Mouse (Mus musculus): Measurements from ENCODE around the gene Pax3. TPM values are rescaled to one million over a fixed set of nuclear protein-coding genes. Genes with fewer than 3 reads are reported as not detected.

Gene Pax3
- polyA plus RNA-seq (2011; ENCODE audit: insufficient read depth, insufficient read length, low replicate concordance, missing spikeins) = 6.6 and 7.7 TPM in 2 replicates

DNA sequence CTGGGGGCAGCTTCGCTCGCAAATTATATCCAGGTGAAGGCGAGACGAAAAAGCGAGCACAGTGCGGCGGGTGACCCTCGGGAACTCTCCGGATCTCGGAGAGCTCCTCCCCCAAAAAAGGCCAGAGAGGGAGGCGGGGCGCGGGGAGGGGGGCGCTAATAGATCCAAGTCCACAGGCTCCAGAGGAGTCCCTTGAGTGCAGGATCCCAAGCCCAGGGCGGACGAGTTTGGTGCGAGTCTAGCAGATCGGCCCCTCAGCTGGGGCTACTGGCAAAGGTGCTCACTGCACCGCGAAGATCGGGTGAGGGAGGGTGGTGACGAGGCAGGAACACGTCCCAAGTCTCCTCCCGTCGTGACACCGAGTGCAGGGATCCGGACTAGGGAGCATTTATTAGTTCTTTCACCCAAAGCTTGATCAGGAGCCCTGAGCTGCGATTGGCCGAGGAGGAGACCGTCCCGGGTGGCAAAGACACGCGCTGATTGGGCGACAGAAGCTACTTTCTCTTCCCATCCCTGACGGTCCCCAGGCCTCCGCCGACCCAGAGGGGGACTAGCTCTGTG lies at the start of gene Pax3:
Gene Pax3, minus strand, starts transcription at position 384 of the 561 bp plus-strand sequence.
- no peaks in the 10 kb centered on the region for H3K4me1 ChIP-seq (ENCODE audit: control insufficient read depth, insufficient read depth, low read length)
- TF ChIP-seq POLR2A (IDR thresholded peaks at IDR 0.05; ENCODE audit: borderline replicate concordance, control insufficient read depth, low read depth, low read length) (no peak), CTCF (IDR thresholded peaks at IDR 0.05; ENCODE audit: control insufficient read depth, insufficient read depth, low read length) (no peak)
- 2% methylated on average over 36 of the region's 37 CpGs for WGBS
- H3K27ac ChIP-seq (ENCODE audit: control insufficient read depth, insufficient read depth, low read depth, low read length, poor library complexity) = no peak within 1 kb of the TSS
- no peak within 1 kb of the TSS for H3K4me3 ChIP-seq (replicated peaks; ENCODE audit: control insufficient read depth, low read depth, low read length)

DNA sequence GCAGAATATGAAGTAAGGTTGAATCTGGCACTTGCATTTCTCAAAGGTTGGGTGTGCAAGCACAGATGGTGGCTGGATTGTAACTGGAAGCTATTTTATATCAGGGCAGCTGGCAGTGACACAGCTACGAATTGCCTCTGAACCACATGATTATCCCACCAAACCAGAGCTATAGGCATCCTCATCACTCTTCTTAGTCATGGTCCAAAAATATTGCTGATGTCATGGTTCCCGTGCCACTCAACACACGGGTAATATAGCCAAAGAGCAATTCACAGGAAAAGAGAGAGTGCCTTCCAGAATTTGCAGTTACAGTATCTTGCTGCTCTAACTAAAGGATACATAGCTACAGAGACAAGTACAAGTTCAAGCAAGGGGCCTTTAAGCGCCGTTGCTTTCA lies 37.4 kb upstream of the Pax3 start:
- TF ChIP-seq CTCF (IDR thresholded peaks at IDR 0.05; ENCODE audit: control insufficient read depth, insufficient read depth, low read length) (no peak), POLR2A (IDR thresholded peaks at IDR 0.05; ENCODE audit: borderline replicate concordance, control insufficient read depth, low read depth, low read length) (no peak)
- Histone ChIP-seq H3K4me1 (ENCODE audit: control insufficient read depth, insufficient read depth, low read length) (no peaks in the 10 kb centered on the region), H3K27ac (ENCODE audit: control insufficient read depth, insufficient read depth, low read depth, low read length, poor library complexity) (no peak overlapping the region), H3K4me3 (replicated peaks; ENCODE audit: control insufficient read depth, low read depth, low read length) (no peak overlapping the region)
- WGBS = 56% methylated on average over 5 of the region's 5 CpGs

DNA sequence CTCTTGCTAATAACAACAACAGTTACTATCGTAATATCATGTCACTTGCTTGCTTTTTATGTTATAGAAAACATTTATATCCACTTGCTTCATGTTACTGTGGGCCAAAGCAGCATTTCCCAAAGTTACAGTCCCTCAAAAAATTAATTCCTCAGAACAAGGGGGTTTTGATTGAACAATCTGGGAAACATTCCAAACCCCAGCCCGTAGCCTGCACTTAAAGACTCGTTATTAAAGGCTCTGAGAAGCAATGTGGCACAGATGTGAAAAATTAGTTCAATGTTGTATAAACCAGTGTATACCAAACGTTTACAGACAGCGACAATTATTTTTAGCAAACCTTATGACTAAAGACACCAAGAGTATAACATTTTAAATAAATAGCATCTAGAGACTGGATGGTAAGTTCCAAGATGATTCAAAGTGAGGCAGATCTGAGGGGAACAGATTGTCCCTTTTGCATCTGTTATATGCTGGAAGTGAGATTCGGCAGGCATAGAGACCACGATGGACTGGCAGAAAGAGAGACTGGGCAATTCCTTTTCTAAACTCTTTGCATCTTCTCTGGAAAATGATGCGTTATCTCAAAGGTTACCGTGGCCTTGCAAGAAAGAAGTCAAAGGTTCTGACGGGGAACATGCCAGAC lies 35.1 kb upstream of the Pax3 start:
- WGBS = 78% methylated on average over 10 of the region's 10 CpGs
- no peak overlapping the region for H3K4me3 ChIP-seq (replicated peaks; ENCODE audit: control insufficient read depth, low read depth, low read length)
- TF ChIP-seq CTCF (IDR thresholded peaks at IDR 0.05; ENCODE audit: control insufficient read depth, insufficient read depth, low read length) (no peak), POLR2A (IDR thresholded peaks at IDR 0.05; ENCODE audit: borderline replicate concordance, control insufficient read depth, low read depth, low read length) (no peak)
- no peaks in the 10 kb centered on the region for H3K4me1 ChIP-seq (ENCODE audit: control insufficient read depth, insufficient read depth, low read length)
- no peak overlapping the region for H3K27ac ChIP-seq (ENCODE audit: control insufficient read depth, insufficient read depth, low read depth, low read length, poor library complexity)

DNA sequence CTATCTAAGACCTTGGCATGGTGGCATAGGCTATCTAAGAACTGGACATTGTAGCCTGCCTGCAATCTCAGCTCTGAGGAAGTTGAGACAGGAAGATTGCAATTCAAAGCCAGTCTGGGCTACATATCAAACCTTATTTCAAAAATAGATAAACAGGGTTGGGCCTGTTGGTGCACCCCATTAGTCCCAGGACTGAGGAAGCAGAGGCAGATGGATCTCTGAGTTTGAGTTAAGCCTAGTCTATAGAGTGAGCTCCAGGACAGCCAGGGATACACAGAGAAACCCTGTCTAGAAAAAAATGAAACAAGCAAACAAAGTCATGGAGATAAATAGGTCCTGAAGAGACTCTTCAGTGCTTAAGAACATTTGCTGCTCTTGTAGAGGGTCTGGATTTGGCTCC lies 32.9 kb upstream of the Pax3 start:
- H3K27ac ChIP-seq (ENCODE audit: control insufficient read depth, insufficient read depth, low read depth, low read length, poor library complexity) = no peak overlapping the region
- no peaks in the 10 kb centered on the region for H3K4me1 ChIP-seq (ENCODE audit: control insufficient read depth, insufficient read depth, low read length)
- TF ChIP-seq CTCF (IDR thresholded peaks at IDR 0.05; ENCODE audit: control insufficient read depth, insufficient read depth, low read length) = no peak
- TF ChIP-seq POLR2A (IDR thresholded peaks at IDR 0.05; ENCODE audit: borderline replicate concordance, control insufficient read depth, low read depth, low read length) = no peak
- H3K4me3 ChIP-seq (replicated peaks; ENCODE audit: control insufficient read depth, low read depth, low read length) = no peak overlapping the region

DNA sequence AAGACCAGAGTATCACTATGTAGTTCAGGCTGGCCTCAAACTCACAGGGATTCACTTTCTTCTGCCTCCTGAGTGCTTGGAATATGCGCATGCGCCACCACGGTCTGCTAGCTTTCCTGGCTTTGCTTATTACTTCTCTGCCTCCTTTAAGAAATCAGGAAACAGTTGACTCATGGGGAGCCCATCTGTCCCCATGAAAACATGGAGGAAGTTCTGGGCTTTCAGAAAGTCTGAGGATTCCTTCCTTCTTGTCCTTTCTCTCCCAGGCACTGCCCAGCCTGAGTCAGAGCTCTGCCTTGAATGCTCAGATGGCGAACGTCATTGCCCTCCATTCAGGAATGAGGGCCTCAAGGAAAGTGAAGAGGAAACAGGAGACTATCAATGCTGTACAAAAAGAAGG lies 31.8 kb upstream of the Pax3 start:
- H3K4me3 ChIP-seq (replicated peaks; ENCODE audit: control insufficient read depth, low read depth, low read length) = no peak overlapping the region
- no peaks in the 10 kb centered on the region for H3K4me1 ChIP-seq (ENCODE audit: control insufficient read depth, insufficient read depth, low read length)
- no peak overlapping the region for H3K27ac ChIP-seq (ENCODE audit: control insufficient read depth, insufficient read depth, low read depth, low read length, poor library complexity)
- WGBS = 69% methylated on average over 5 of the region's 5 CpGs
- TF ChIP-seq POLR2A (IDR thresholded peaks at IDR 0.05; ENCODE audit: borderline replicate concordance, control insufficient read depth, low read depth, low read length) = no peak
- TF ChIP-seq CTCF (IDR thresholded peaks at IDR 0.05; ENCODE audit: control insufficient read depth, insufficient read depth, low read length) = no peak

DNA sequence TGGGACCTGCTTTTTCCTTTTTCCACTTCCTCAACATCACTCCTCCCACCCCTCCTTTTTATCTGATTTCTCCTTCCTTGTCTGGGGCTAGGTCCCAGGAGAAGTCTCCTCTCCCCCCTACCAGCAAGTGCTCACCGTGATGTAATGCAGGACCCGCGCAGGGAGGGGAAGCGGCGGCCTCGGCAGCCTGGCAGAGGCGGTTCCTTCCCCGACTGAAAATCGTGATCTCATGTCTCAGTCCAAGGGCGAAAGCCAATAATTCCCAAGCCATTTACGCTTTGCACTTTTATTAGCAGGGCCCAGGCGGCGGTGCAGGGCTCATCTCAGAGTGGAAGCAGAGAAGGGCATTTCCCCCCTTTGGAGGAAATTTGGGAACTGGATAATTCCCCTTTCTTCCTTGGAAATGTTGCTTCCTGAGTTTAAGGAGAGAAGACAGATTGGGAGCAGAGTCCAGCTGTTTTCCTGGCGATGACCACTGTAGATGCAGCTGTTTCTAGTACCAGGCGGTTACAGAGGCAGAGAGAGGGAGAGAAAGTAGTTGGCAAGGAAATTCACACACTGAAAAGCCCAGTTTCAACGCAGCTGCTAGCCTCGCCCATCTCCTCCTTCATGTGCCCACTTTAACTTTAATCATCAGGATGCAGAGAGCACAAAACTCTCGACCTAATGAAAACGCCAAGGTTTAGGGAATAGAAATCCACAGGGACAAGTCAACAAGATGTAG lies 21.3 kb upstream of the Pax3 start:
- Histone ChIP-seq H3K4me3 (replicated peaks; ENCODE audit: control insufficient read depth, low read depth, low read length) (no peak overlapping the region), H3K27ac (ENCODE audit: control insufficient read depth, insufficient read depth, low read depth, low read length, poor library complexity) (no peak overlapping the region), H3K4me1 (ENCODE audit: control insufficient read depth, insufficient read depth, low read length) (no peaks in the 10 kb centered on the region)
- 5% methylated on average over 19 of the region's 19 CpGs for WGBS
- TF ChIP-seq POLR2A (IDR thresholded peaks at IDR 0.05; ENCODE audit: borderline replicate concordance, control insufficient read depth, low read depth, low read length) (no peak), CTCF (IDR thresholded peaks at IDR 0.05; ENCODE audit: control insufficient read depth, insufficient read depth, low read length) (no peak)

DNA sequence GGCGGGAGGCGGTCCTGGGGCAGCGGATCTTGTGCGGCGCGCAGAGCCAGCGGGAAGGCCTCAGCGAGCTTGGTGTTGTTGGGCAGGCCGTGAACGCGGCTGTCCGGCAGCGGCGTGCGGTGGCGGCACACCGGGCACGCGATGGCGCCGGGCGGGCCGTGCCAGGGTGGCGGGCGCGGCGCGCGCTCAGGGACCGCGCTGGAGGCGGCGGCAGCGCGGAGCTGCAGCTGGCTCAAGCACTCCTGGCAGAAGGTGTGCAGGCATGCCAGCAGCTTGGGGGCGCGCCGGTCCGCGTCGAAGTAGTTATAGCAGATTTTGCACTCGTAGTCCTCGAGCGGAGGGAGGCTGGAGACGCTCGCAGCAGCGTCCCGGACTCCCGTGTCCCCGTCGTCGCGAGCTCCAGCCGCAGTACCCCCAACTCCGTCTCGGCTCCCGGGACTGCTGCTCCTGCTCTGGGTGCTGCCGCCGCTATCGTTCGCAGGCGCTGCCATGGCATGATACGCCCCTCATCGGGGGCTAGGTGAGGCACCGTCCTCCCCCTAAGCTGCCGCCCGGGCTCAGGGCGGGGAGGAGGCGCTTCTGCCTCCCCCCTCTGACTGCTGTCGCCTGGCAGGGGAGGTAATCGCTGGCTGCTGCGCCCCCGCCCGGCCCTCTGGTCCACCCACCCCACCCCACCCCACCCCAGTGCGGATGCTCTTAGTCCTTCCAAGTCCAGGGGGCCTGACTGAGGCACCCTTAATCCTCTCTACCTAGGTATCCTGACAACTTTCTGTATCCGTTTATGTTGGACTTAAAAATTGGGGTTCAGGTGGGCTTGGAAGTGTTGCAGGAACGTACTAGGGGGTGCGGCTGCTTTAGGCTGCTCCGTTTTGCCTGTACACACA lies 20.5 kb upstream of the Pax3 start:
- WGBS = 4% methylated on average over 79 of the region's 79 CpGs
- no peak overlapping the region for H3K27ac ChIP-seq (ENCODE audit: control insufficient read depth, insufficient read depth, low read depth, low read length, poor library complexity)
- no peak overlapping the region for H3K4me3 ChIP-seq (replicated peaks; ENCODE audit: control insufficient read depth, low read depth, low read length)
- TF ChIP-seq CTCF (IDR thresholded peaks at IDR 0.05; ENCODE audit: control insufficient read depth, insufficient read depth, low read length) (no peak), POLR2A (IDR thresholded peaks at IDR 0.05; ENCODE audit: borderline replicate concordance, control insufficient read depth, low read depth, low read length) (no peak)
- H3K4me1 ChIP-seq (ENCODE audit: control insufficient read depth, insufficient read depth, low read length) = no peaks in the 10 kb centered on the region

Data from bone marrow, adult 2 months (tissue).